ENCODE assay signal across 8 mouse cellular contexts in genomic region chr4:130920951-130921693, GRCm38 (mm10). TPM values are rescaled to one million over a fixed set of nuclear protein-coding genes. Genes with fewer than 3 reads are reported as not detected.
A peak's percentile ranks its signal among the peaks of the same experiment; 100 is the strongest.
DNase-seq lines count a peak whose midpoint lies in the region; ATAC-seq lines count a peak whose summit lies in the region.
"Had no signal": no experiment of that assay in that cellular context is flagged by ENCODE, and none has a peak within 500 bp of the region (broad histone marks: within the 10 kb centered on the region; RNA-seq: fewer than 3 reads in every experiment).

No protein-coding gene starts in this region.

- H3K4me2 ChIP-seq in neural tube, embryonic 11.5 days (ENCODE audit: low read depth), result no peak overlapping the region
- no peak overlapping the region for H3K4me2 ChIP-seq in midbrain, embryonic 15.5 days

- no peak for ATAC-seq in neural tube, embryonic 11.5 days (ENCODE audit: insufficient read depth, low FRiP score, low TSS enrichment)
- ATAC-seq in midbrain, embryonic 15.5 days (replicated peaks), result no peak; the same call in 1 of the 2 replicates
- ATAC-seq in erythroid progenitor cell, adult 5-6 weeks (replicated peaks; ENCODE audit: low FRiP score, poor library complexity, severe bottlenecking), result no peak

- H3K27ac ChIP-seq in neural tube, embryonic 11.5 days (ENCODE audit: low read depth, low read length), result 0 out of 2 replicates have a peak overlapping the region, but pooled peaks have one; percentile 17
- H3K27ac ChIP-seq in embryonic facial prominence, embryonic 10.5 days (replicated peaks), result peak overlapping the region; percentile 63
- H3K27ac ChIP-seq in midbrain, embryonic 15.5 days, result no peak overlapping the region

- no peak overlapping the region for H3K4me3 ChIP-seq in neural tube, embryonic 11.5 days (ENCODE audit: low read depth, low read length)
- no peak overlapping the region for H3K4me3 ChIP-seq in embryonic facial prominence, embryonic 10.5 days
- H3K4me3 ChIP-seq in midbrain, embryonic 15.5 days, result no peak overlapping the region

- no peak overlapping the region for H3K9ac ChIP-seq in neural tube, embryonic 11.5 days (ENCODE audit: low read length)
- no peak overlapping the region for H3K9ac ChIP-seq in midbrain, embryonic 15.5 days

- peaks cover 5% of the 10 kb centered on the region; the same call in 1 of the 2 replicates for H3K4me1 ChIP-seq in neural tube, embryonic 11.5 days (ENCODE audit: control insufficient read depth, insufficient read depth, low read length)
- H3K4me1 ChIP-seq in embryonic facial prominence, embryonic 10.5 days, result peaks cover 53% of the 10 kb centered on the region
- H3K4me1 ChIP-seq in midbrain, embryonic 15.5 days, result 0 out of 2 replicates have a peak, but pooled peaks cover 6% of the 10 kb centered on the region

- no peaks in the 10 kb centered on the region for H3K36me3 ChIP-seq in neural tube, embryonic 11.5 days (ENCODE audit: control insufficient read depth, insufficient read depth, low read length)
- no peaks in the 10 kb centered on the region for H3K36me3 ChIP-seq in embryonic facial prominence, embryonic 10.5 days (replicated peaks)
- H3K36me3 ChIP-seq in midbrain, embryonic 15.5 days (replicated peaks), result no peaks in the 10 kb centered on the region

- 36% methylated on average over 12 of the region's 12 CpGs for WGBS in neural tube, embryonic 11.5 days
- WGBS in embryonic facial prominence, embryonic 10.5 days, result 26% methylated on average over 12 of the region's 12 CpGs
- 33% methylated on average over 12 of the region's 12 CpGs for WGBS in midbrain, embryonic 15.5 days

- no peaks in the 10 kb centered on the region for H3K27me3 ChIP-seq in neural tube, embryonic 11.5 days (ENCODE audit: control insufficient read depth, insufficient read depth, low read length)
- H3K27me3 ChIP-seq in embryonic facial prominence, embryonic 10.5 days (replicated peaks; ENCODE audit: low read depth, poor library complexity, severe bottlenecking), result no peaks in the 10 kb centered on the region
- H3K27me3 ChIP-seq in midbrain, embryonic 15.5 days (replicated peaks), result no peaks in the 10 kb centered on the region

- peak; percentile 36 for DNase-seq in neural tube, embryonic 11.5 days (ENCODE audit: low spot score)
- no peak for DNase-seq in neural tube, embryonic 10.5 days (ENCODE audit: extremely low spot score, low spot score)
- no peak for DNase-seq in embryonic facial prominence, embryonic 10.5 days (ENCODE audit: low spot score)
- peak; percentile 45 for DNase-seq in lung, postnatal 36 days
- no peak for DNase-seq in adrenal gland, postnatal 10 days

- no peaks in the 10 kb centered on the region for H3K9me3 ChIP-seq in neural tube, embryonic 11.5 days (ENCODE audit: control insufficient read depth, low read length)
- H3K9me3 ChIP-seq in embryonic facial prominence, embryonic 10.5 days, result no peaks in the 10 kb centered on the region
- H3K9me3 ChIP-seq in midbrain, embryonic 15.5 days, result no peaks in the 10 kb centered on the region

RNA-seq across cellular contexts. Expression of gene Laptm5, which starts 8.2 kb away (rescaled TPM):
- polyA plus RNA-seq in neural tube, embryonic 11.5 days (2014; fragmentation: Nextera tagmentation; extraction: Ambion mirVana), result 24.6 and 24.8 TPM in 2 replicates
- polyA plus RNA-seq in embryonic facial prominence, embryonic 10.5 days (2016; fragmentation: Nextera tagmentation; extraction: Ambion mirVana), result 13.0 and 16.4 TPM in 2 replicates
- 10 to 100 TPM; 24.6 to 30.4 TPM for total RNA-seq in adrenal gland, postnatal 10 days (2021)
- 28.4 and 32.8 TPM in 2 replicates for polyA plus RNA-seq in midbrain, embryonic 15.5 days (2015; fragmentation: Nextera tagmentation; extraction: Ambion mirVana)
- total RNA-seq in erythroid progenitor cell, adult 5-6 weeks (2015; ENCODE audit: low replicate concordance), result 141 and 163 TPM in 2 replicates
- total RNA-seq in erythroid progenitor cell, adult 5-6 weeks (2017; ENCODE audit: low replicate concordance), result 32.7 and 33.9 TPM in 2 replicates

RNA-seq across cellular contexts. Expression of gene Matn1, which starts 23.1 kb away (rescaled TPM):
- not detected in 2 replicates for polyA plus RNA-seq in neural tube, embryonic 11.5 days (2014; fragmentation: Nextera tagmentation; extraction: Ambion mirVana)
- 0.11 TPM in 1 of 2 replicates, not detected in the other for polyA plus RNA-seq in embryonic facial prominence, embryonic 10.5 days (2016; fragmentation: Nextera tagmentation; extraction: Ambion mirVana)
- total RNA-seq in adrenal gland, postnatal 10 days (2021), result not detected
- polyA plus RNA-seq in midbrain, embryonic 15.5 days (2015; fragmentation: Nextera tagmentation; extraction: Ambion mirVana), result 0.24 and 0.32 TPM in 2 replicates
- not detected in 2 replicates for total RNA-seq in erythroid progenitor cell, adult 5-6 weeks (2015; ENCODE audit: low replicate concordance)
- not detected in 2 replicates for total RNA-seq in erythroid progenitor cell, adult 5-6 weeks (2017; ENCODE audit: low replicate concordance)
- polyA plus RNA-seq: large intestine, adult 2 months had no signal

Comparison
In these comparisons a context has a peak if more than half of its experiments do, and no peak if none do; other contexts are left out.
1. DNase-seq: peak in neural tube, embryonic 11.5 days (single experiment) and lung, postnatal 36 days (single experiment); none in neural tube, embryonic 10.5 days (single experiment), embryonic facial prominence, embryonic 10.5 days (single experiment) and adrenal gland, postnatal 10 days (single experiment).